ENCODE assay signal across 16 mouse cellular contexts in the genomic region with DNA sequence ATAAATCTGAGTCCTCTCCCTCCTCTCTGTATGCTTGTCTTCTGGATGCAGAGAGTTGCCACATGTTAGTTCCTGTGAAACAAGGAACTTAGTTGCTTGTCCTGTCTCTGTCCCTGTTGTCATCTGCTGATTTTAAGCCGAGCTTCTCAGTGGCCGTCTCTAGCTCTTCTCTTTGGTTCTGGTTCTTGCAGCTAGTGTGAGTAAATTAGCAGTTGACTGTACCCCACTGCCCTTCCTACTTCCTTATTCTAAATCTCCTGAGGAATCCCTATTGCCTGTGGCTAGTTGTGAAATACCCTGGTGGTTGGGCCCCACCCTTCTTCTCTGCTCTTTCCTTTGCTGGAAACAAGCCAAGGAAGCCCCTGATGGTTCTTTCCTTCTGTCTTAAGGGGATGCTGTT. TPM values are rescaled to one million over a fixed set of nuclear protein-coding genes. Genes with fewer than 3 reads are reported as not detected.
DNase-seq lines count a peak whose midpoint lies in the region; ATAC-seq lines count a peak whose summit lies in the region.
"Had no signal": no experiment of that assay in that cellular context is flagged by ENCODE, and none has a peak within 500 bp of the region (broad histone marks: within the 10 kb centered on the region; RNA-seq: fewer than 3 reads in every experiment).

No protein-coding gene starts in this region.

- H3K27me3 ChIP-seq in liver, embryonic 16.5 days (ENCODE audit: control insufficient read depth, insufficient read depth, low read depth, low read length) = no peaks in the 10 kb centered on the region
- no peaks in the 10 kb centered on the region for H3K27me3 ChIP-seq in liver, embryonic 11.5 days (replicated peaks; ENCODE audit: control insufficient read depth, insufficient read depth, low read length)

- H3K4me2 ChIP-seq in liver, embryonic 16.5 days (ENCODE audit: low read depth, low read length) = no peak overlapping the region
- H3K4me2 ChIP-seq in liver, embryonic 11.5 days = no peak overlapping the region

- H3K9me3 ChIP-seq in liver, embryonic 16.5 days (replicated peaks; ENCODE audit: control insufficient read depth, low read length) = no peaks in the 10 kb centered on the region
- H3K9me3 ChIP-seq in liver, embryonic 11.5 days (ENCODE audit: control insufficient read depth, low read length) = no peaks in the 10 kb centered on the region
- H3K9me3 ChIP-seq: G1E; heart, embryonic 10.5 days had no signal

- 60% methylated on average over 2 of the region's 2 CpGs for WGBS in liver, embryonic 16.5 days (ENCODE audit: insufficient replicate concordance)
- WGBS in liver, embryonic 11.5 days = 78% methylated on average over 2 of the region's 2 CpGs

- ATAC-seq in liver, embryonic 16.5 days (ENCODE audit: low read depth) = no peak
- no peak for ATAC-seq in liver, embryonic 11.5 days (replicated peaks; ENCODE audit: low FRiP score)
- peak; percentile 67 for ATAC-seq in common myeloid progenitor, adult 5-6 weeks (replicated peaks; ENCODE audit: low read depth, poor library complexity, severe bottlenecking)
- ATAC-seq in monocyte, adult 5-6 weeks (replicated peaks; ENCODE audit: insufficient number of reproducible peaks, low FRiP score, low TSS enrichment, poor library complexity, severe bottlenecking) = peak; percentile 75
- ATAC-seq: midbrain, embryonic 16.5 days had no signal

- peaks cover 17% of the 10 kb centered on the region for H3K4me1 ChIP-seq in liver, embryonic 16.5 days (ENCODE audit: control insufficient read depth, low read depth, low read length)
- peaks cover 9% of the 10 kb centered on the region for H3K4me1 ChIP-seq in liver, embryonic 11.5 days (replicated peaks; ENCODE audit: control insufficient read depth, insufficient read depth, low read length)

- H3K4me3 ChIP-seq in liver, embryonic 16.5 days (ENCODE audit: low read depth, low read length) = no peak overlapping the region
- H3K4me3 ChIP-seq in liver, embryonic 11.5 days (ENCODE audit: low read depth, low read length) = no peak overlapping the region
- H3K4me3 ChIP-seq: heart, embryonic 10.5 days had no signal

- no peak for DNase-seq in liver, embryonic 11.5 days (ENCODE audit: low spot score)
- peak; percentile 60 for DNase-seq in MEL-GATA-1-ER (ENCODE audit: extremely low read depth, low read depth)
- DNase-seq in thymus, postnatal 25 days = no peak
- no peak for DNase-seq in ovary, postnatal 14 days (ENCODE audit: low spot score)
- DNase-seq: adrenal gland, adult 8-10 months; cerebellum, adult 18-20 months; gastrocnemius, postnatal 14 days; kidney, adult 2 months; kidney, postnatal 14 days had no signal

- peaks cover 31% of the 10 kb centered on the region for H3K36me3 ChIP-seq in liver, embryonic 16.5 days (ENCODE audit: control insufficient read depth, insufficient read depth)
- peaks cover 17% of the 10 kb centered on the region for H3K36me3 ChIP-seq in liver, embryonic 11.5 days (ENCODE audit: control insufficient read depth, insufficient read depth, low read length)

- H3K27ac ChIP-seq in liver, embryonic 16.5 days (ENCODE audit: low read length) = peak overlapping the region; percentile 36; the same call in 1 of the 2 replicates
- H3K27ac ChIP-seq in liver, embryonic 11.5 days (ENCODE audit: low read depth, low read length) = no peak overlapping the region
- H3K27ac ChIP-seq: heart, embryonic 10.5 days; stomach, postnatal 0 days had no signal

- H3K9ac ChIP-seq in liver, embryonic 16.5 days (ENCODE audit: low read depth, low read length) = no peak overlapping the region
- H3K9ac ChIP-seq in liver, embryonic 11.5 days (ENCODE audit: low read depth, low read length) = no peak overlapping the region

RNA-seq across cellular contexts. Expression of a gene that starts 5.1 kb away (rescaled TPM):
- polyA plus RNA-seq in liver, embryonic 16.5 days (2015; fragmentation: Nextera tagmentation; extraction: Ambion mirVana) = 110 and 129 TPM in 2 replicates
- polyA plus RNA-seq in liver, embryonic 11.5 days (2014; fragmentation: Nextera tagmentation; extraction: Ambion mirVana) = 256 and 260 TPM in 2 replicates
- total RNA-seq in common myeloid progenitor, adult 5-6 weeks (2017) = 177 and 182 TPM in 2 replicates
- total RNA-seq in monocyte, adult 5-6 weeks (2017) = 112 to 213 TPM (median 210 TPM) in 3 replicates

RNA-seq across cellular contexts. Expression of a gene that starts 5.1 kb away (rescaled TPM):
- 59.6 and 63.8 TPM in 2 replicates for polyA plus RNA-seq in liver, embryonic 16.5 days (2015; fragmentation: Nextera tagmentation; extraction: Ambion mirVana)
- polyA plus RNA-seq in liver, embryonic 11.5 days (2014; fragmentation: Nextera tagmentation; extraction: Ambion mirVana) = 129 and 139 TPM in 2 replicates
- 101 and 122 TPM in 2 replicates for total RNA-seq in common myeloid progenitor, adult 5-6 weeks (2017)
- 118 to 143 TPM (median 135 TPM) in 3 replicates for total RNA-seq in monocyte, adult 5-6 weeks (2017)

RNA-seq across cellular contexts. Expression of a gene that starts 26.6 kb away (rescaled TPM):
- 32.7 and 33.7 TPM in 2 replicates for polyA plus RNA-seq in liver, embryonic 16.5 days (2015; fragmentation: Nextera tagmentation; extraction: Ambion mirVana)
- 5.9 and 6.1 TPM in 2 replicates for polyA plus RNA-seq in liver, embryonic 11.5 days (2014; fragmentation: Nextera tagmentation; extraction: Ambion mirVana)
- 4.0 and 4.1 TPM in 2 replicates for total RNA-seq in common myeloid progenitor, adult 5-6 weeks (2017)
- 15.3 to 32.1 TPM (median 19.4 TPM) in 3 replicates for total RNA-seq in monocyte, adult 5-6 weeks (2017)

Comparison
In these comparisons a context has a peak if more than half of its experiments do, and no peak if none do; other contexts are left out.
1. ATAC-seq: peak in common myeloid progenitor, adult 5-6 weeks (single experiment) and monocyte, adult 5-6 weeks (single experiment); none in liver, embryonic 16.5 days (single experiment) and liver, embryonic 11.5 days (single experiment).